Comparison of ENCODE assay signal across 26 mouse cellular contexts in the genomic region with DNA sequence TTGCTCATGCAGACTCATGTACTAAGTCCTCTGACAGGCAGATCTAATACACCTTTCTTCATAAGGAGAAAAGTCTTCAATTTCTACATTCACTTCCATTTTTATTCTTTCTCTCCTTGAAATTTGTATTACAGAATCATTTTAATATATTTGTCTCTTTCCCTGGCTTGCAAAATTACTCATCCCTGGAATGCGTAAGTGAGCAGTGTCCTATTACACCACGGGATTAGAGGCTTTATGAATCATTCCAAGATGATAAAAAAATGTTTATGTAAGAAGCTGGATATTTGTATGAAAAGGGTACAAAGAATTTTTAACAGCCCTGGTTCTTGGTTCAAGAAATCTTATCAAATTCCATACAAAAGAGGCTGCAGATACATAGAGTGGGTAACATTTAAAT.
DNase-seq lines count a peak whose midpoint lies in the region; ATAC-seq and TF ChIP-seq lines count a peak whose summit lies in the region.
"Had no signal": no experiment of that assay in that cellular context is flagged by ENCODE, and none has a peak within 500 bp of the region (broad histone marks: within the 10 kb centered on the region; RNA-seq: fewer than 3 reads in every experiment).

No protein-coding gene starts in this region.

- no peaks in the 10 kb centered on the region for H3K79me2 ChIP-seq in C2C12 (ENCODE audit: control insufficient read depth, insufficient read depth)
- H3K79me2 ChIP-seq in myocyte (ENCODE audit: control insufficient read depth, insufficient read depth): no peaks in the 10 kb centered on the region

- no peaks in the 10 kb centered on the region for H3K36me3 ChIP-seq in lung, postnatal 0 days (ENCODE audit: insufficient read depth, low read length)
- H3K36me3 ChIP-seq in C2C12 (ENCODE audit: control insufficient read depth, insufficient read depth): no peaks in the 10 kb centered on the region
- no peaks in the 10 kb centered on the region for H3K36me3 ChIP-seq in myocyte (ENCODE audit: control insufficient read depth, insufficient read depth)
- no peaks in the 10 kb centered on the region for H3K36me3 ChIP-seq in forebrain, embryonic 11.5 days (ENCODE audit: control insufficient read depth, insufficient read depth, low read length)
- H3K36me3 ChIP-seq: embryonic facial prominence, embryonic 12.5 days; forebrain, embryonic 10.5 days; hindbrain, embryonic 12.5 days; hindbrain, embryonic 15.5 days had no signal

- POLR2A ChIA-PET in Patski (lab: Charles Lee): no interaction called here

- no peak for TF ChIP-seq EP300 in lung, postnatal 0 days (IDR thresholded peaks at IDR 0.05)

- H3K27ac ChIP-seq in lung, postnatal 0 days (ENCODE audit: low read length): no peak overlapping the region
- no peak overlapping the region for H3K27ac ChIP-seq in forebrain, embryonic 11.5 days (ENCODE audit: low read depth, low read length)
- H3K27ac ChIP-seq: embryonic facial prominence, embryonic 12.5 days; forebrain, embryonic 10.5 days; gastrocnemius, adult 2 months; hindbrain, embryonic 12.5 days; hindbrain, embryonic 15.5 days had no signal

- H3K4me1 ChIP-seq in lung, postnatal 0 days (ENCODE audit: insufficient read depth, low read depth, low read length): no peaks in the 10 kb centered on the region
- no peaks in the 10 kb centered on the region for H3K4me1 ChIP-seq in lung, adult 2 months (ENCODE audit: control insufficient read depth, insufficient read depth, low read length)
- H3K4me1 ChIP-seq in forebrain, embryonic 11.5 days (replicated peaks; ENCODE audit: control insufficient read depth, insufficient read depth, low read length): no peaks in the 10 kb centered on the region
- H3K4me1 ChIP-seq: embryonic facial prominence, embryonic 12.5 days; forebrain, embryonic 10.5 days; hindbrain, embryonic 12.5 days; hindbrain, embryonic 15.5 days had no signal

- peak; percentile 18 for DNase-seq in lung, postnatal 0 days (ENCODE audit: low spot score)
- DNase-seq in lung, adult 2 months: no peak
- peak; percentile 68 for DNase-seq in Patski (ENCODE audit: low read depth, low spot score)
- DNase-seq in forebrain, embryonic 11.5 days (ENCODE audit: low spot score): no peak
- DNase-seq in thymus, postnatal 10 days (ENCODE audit: low spot score in 2 of 2): no peak
- DNase-seq: adrenal gland, postnatal 10 days; B cell, adult 2 months; cerebellum, adult 11 months; cerebellum, adult 2 months; cerebellum, adult 9-11 months; cerebellum, postnatal 36 days; forebrain, postnatal 0 days; gastrocnemius, adult 2 months; gastrocnemius, postnatal 14 days; heart, adult 11 months had no signal

- H3K27me3 ChIP-seq in lung, postnatal 0 days (replicated peaks; ENCODE audit: insufficient read depth, low read length): no peaks in the 10 kb centered on the region
- H3K27me3 ChIP-seq in C2C12 (ENCODE audit: control insufficient read depth, insufficient read depth, insufficient read length): no peaks in the 10 kb centered on the region
- no peaks in the 10 kb centered on the region for H3K27me3 ChIP-seq in Patski
- H3K27me3 ChIP-seq in myocyte (ENCODE audit: control insufficient read depth, insufficient read depth, insufficient read length): no peaks in the 10 kb centered on the region
- no peaks in the 10 kb centered on the region for H3K27me3 ChIP-seq in forebrain, embryonic 11.5 days (ENCODE audit: control insufficient read depth, insufficient read depth, low read length)
- H3K27me3 ChIP-seq: embryonic facial prominence, embryonic 12.5 days; hindbrain, embryonic 12.5 days; hindbrain, embryonic 15.5 days had no signal

- no peak for ATAC-seq in lung, postnatal 0 days
- ATAC-seq in Patski: peak; percentile 87
- ATAC-seq in forebrain, embryonic 11.5 days (replicated peaks; ENCODE audit: low FRiP score): no peak
- ATAC-seq in monocyte, adult 5-6 weeks (replicated peaks; ENCODE audit: insufficient number of reproducible peaks, low FRiP score, low TSS enrichment, poor library complexity, severe bottlenecking): no peak
- ATAC-seq: CD4-positive, CD25-positive, alpha-beta regulatory T cell, adult 4 months; forebrain, embryonic 14.5 days; forebrain, postnatal 0 days; intestine, postnatal 0 days had no signal

- H3K4me3 ChIP-seq in lung, postnatal 0 days (ENCODE audit: low read depth, low read length): no peak overlapping the region
- no peak overlapping the region for H3K4me3 ChIP-seq in lung, adult 2 months (replicated peaks; ENCODE audit: extremely low read depth, low read depth, low read length)
- H3K4me3 ChIP-seq in C2C12 (ENCODE audit: insufficient read depth, poor library complexity, severe bottlenecking) (no peak overlapping the region), myocyte (no peak overlapping the region)
- H3K4me3 ChIP-seq in forebrain, embryonic 11.5 days (ENCODE audit: low read depth, low read length): no peak overlapping the region
- H3K4me3 ChIP-seq: embryonic facial prominence, embryonic 12.5 days; forebrain, embryonic 10.5 days; gastrocnemius, adult 2 months; hindbrain, embryonic 12.5 days; hindbrain, embryonic 15.5 days had no signal

- in situ Hi-C loops in Patski (cut with MboI; ENCODE audit: low pct_unique_long_range_greater_than_20kb): no loop called here

- no peak for TF ChIP-seq CTCF in lung, postnatal 0 days (IDR thresholded peaks at IDR 0.05)
- TF ChIP-seq CTCF in lung, adult 2 months (IDR thresholded peaks at IDR 0.05; ENCODE audit: insufficient read depth, low read length): no peak
- TF ChIP-seq CTCF in C2C12 (IDR thresholded peaks at IDR 0.05; ENCODE audit: control insufficient read depth, insufficient read depth, insufficient read length): no peak
- no peak for TF ChIP-seq CTCF in Patski (IDR thresholded peaks at IDR 0.05)

- CTCF ChIA-PET in Patski (lab: Charles Lee): interaction anchor here (0.6 to 1.4 kb wide), 4 partner anchors 15 to 220 kb away, joined by 3 read pairs; no protein-coding TSS in a partner anchor

- no peak overlapping the region for H3K9ac ChIP-seq in lung, postnatal 0 days (replicated peaks; ENCODE audit: low read depth)
- no peak overlapping the region for H3K9ac ChIP-seq in forebrain, embryonic 11.5 days (ENCODE audit: low read length)
- H3K9ac ChIP-seq: embryonic facial prominence, embryonic 12.5 days; forebrain, postnatal 0 days; hindbrain, embryonic 12.5 days; hindbrain, embryonic 15.5 days had no signal

- WGBS in lung, postnatal 0 days: 37% methylated on average over 2 of the region's 2 CpGs
- WGBS in lung, adult 2 months: 64% methylated on average over 2 of the region's 2 CpGs
- WGBS in forebrain, embryonic 11.5 days: 87% methylated on average over 2 of the region's 2 CpGs

- TF ChIP-seq POLR2A in lung, adult 2 months (IDR thresholded peaks at IDR 0.05; ENCODE audit: borderline replicate concordance, extremely low read depth, low read depth, low read length): no peak
- TF ChIP-seq POLR2A in myocyte (IDR thresholded peaks at IDR 0.05; ENCODE audit: insufficient read length, low read depth): no peak

- H3ac ChIP-seq in C2C12 (ENCODE audit: control insufficient read depth, insufficient read length, low read depth) (no peak overlapping the region), myocyte (ENCODE audit: control insufficient read depth, insufficient read length) (no peak overlapping the region)

- no peaks in the 10 kb centered on the region for H3K79me3 ChIP-seq in C2C12 (ENCODE audit: low read depth)

- no peak overlapping the region for H3K4me2 ChIP-seq in lung, postnatal 0 days (replicated peaks; ENCODE audit: low read depth, low read length)
- H3K4me2 ChIP-seq in myocyte (ENCODE audit: low read depth): peak overlapping the region; percentile 73
- no peak overlapping the region for H3K4me2 ChIP-seq in forebrain, embryonic 11.5 days (ENCODE audit: low read depth, low read length, severe bottlenecking)
- H3K4me2 ChIP-seq: embryonic facial prominence, embryonic 12.5 days; heart, embryonic 11.5 days; hindbrain, embryonic 12.5 days; hindbrain, embryonic 15.5 days had no signal

- H3K9me3 ChIP-seq in lung, postnatal 0 days (ENCODE audit: low read length): no peaks in the 10 kb centered on the region
- H3K9me3 ChIP-seq in forebrain, embryonic 11.5 days (ENCODE audit: control insufficient read depth, low read length): no peaks in the 10 kb centered on the region
- H3K9me3 ChIP-seq: embryonic facial prominence, embryonic 12.5 days; forebrain, embryonic 10.5 days; hindbrain, embryonic 12.5 days; hindbrain, embryonic 15.5 days had no signal

TF ChIP-seq in C2C12, 6 proteins besides CTCF, POLR2A, EP300 and RAD21:
- TF ChIP-seq MAX (IDR thresholded peaks at IDR 0.05) (no peak), MYOD1 (IDR thresholded peaks at IDR 0.05; ENCODE audit: control insufficient read depth, insufficient read length, low read depth) (no peak), MYOG (IDR thresholded peaks at IDR 0.05; ENCODE audit: control insufficient read depth, extremely low read depth, insufficient read length) (no peak), CEBPB (IDR thresholded peaks at IDR 0.05; ENCODE audit: low read depth) (peak; percentile 35), USF1 (IDR thresholded peaks at IDR 0.05; ENCODE audit: low read depth) (peak; percentile 15), FOSL1 (IDR thresholded peaks at IDR 0.05; ENCODE audit: insufficient read depth, low read length, poor library complexity, severe bottlenecking) (peak; percentile 88)

TF ChIP-seq in myocyte, 11 proteins besides CTCF, POLR2A, EP300 and RAD21:
- no peak for TF ChIP-seq SRF (IDR thresholded peaks at IDR 0.05; ENCODE audit: control insufficient read depth, insufficient read length, low read depth)
- TF ChIP-seq CEBPB (IDR thresholded peaks at IDR 0.05; ENCODE audit: insufficient read depth, poor library complexity, severe bottlenecking): peak; percentile 79; the same call in 1 of the 2 replicates
TF ChIP-seq in myocyte: peak in this region for 1.

Comparison
In these comparisons a context has a peak if more than half of its experiments do, and no peak if none do; other contexts are left out.
1. DNase-seq: peak in lung, postnatal 0 days (single experiment) and Patski (single experiment); none in lung, adult 2 months (single experiment), forebrain, embryonic 11.5 days (single experiment) and thymus, postnatal 10 days (0 of 2).